Mouse (Mus musculus): ENCODE measurements around the gene Mrto4.

Mrto4 gene

DNA sequence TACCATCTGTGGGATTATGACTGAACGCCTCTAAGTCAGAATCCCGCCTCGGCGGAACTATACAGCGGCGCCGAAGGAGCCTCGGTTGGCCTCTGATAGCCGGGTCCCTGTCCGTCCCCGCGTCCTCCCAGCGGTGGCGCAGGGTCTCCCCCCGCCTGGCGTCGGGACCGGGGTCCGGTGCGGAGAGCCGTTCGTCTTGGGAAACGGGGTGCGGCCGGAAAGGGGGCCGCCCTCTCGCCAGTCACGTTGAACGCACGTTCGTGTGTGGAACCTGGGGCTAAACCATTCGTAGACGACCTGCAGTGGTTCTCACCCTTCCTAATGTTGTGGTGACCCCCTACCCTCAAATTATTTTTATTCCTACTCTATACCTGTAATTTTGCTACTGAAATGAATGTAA, 14.2 kb downstream of the Mrto4 start:
- DNase-seq = no peak

DNA sequence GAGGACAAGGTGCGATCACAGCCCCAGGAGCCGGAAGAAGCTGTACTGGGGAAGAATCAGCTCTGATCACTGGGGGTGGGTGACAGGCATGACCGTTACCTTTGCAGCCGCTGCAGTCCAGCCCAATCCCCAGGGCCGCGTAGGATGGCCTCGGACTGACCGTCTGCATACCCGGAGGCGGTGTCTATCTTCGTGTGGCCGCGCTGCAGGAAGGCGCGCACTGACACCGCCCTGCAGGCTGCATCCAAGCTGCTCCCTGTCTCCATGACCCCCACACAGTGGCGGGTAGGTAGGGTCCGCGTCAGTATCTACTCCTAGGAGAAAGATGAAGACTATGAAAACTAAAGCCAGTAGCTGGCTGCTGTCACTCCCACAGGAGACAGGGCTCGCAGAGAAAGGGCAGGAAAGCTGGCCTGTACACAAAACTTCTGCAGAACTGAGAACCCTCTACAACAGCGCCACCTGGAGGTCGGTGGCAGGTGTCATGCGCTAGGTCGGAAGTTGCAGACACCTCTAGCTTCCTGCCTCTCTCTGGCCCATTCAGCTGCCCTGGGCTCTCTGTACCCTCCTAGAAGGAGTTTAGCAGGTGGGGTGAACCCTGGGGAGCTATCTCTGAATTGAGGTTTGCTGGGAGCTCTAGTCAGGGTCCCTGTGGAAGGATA, 15.4 kb downstream of the Mrto4 start:
- DNase-seq = peak; percentile 73 to 77

- no peak for DNase-seq
Observed at GRCm38 (mm10) chr4:139335507-139335906, 16.9 kb downstream of the Mrto4 start.

- no peak for DNase-seq
Observed at GRCm38 (mm10) chr4:139334631-139335295, 17.6 kb downstream of the Mrto4 start.

DNA sequence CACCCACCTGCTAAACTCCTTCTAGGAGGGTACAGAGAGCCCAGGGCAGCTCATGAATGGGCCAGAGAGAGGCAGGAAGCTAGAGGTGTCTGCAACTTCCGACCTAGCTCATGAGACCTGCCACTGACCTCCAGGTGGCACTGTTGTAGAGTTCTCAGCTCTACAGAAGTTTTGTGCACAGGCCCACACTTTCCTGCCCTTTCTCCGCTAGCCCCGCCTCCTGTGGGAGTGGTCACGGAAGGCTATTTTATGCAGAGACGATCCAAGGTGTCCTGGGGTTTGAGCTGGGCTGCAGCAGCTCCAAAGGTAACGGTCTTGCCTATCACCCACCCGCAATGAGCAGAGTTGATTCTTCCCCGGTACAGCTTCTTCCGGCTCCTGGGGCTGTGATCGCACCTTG, 21.8 kb downstream of the Mrto4 start:
- DNase-seq = peak in 1 of 2 experiments; percentile 26

- DNase-seq = no peak
Observed at GRCm38 (mm10) chr4:139319740-139320139, 32.6 kb downstream of the Mrto4 start.

DNA sequence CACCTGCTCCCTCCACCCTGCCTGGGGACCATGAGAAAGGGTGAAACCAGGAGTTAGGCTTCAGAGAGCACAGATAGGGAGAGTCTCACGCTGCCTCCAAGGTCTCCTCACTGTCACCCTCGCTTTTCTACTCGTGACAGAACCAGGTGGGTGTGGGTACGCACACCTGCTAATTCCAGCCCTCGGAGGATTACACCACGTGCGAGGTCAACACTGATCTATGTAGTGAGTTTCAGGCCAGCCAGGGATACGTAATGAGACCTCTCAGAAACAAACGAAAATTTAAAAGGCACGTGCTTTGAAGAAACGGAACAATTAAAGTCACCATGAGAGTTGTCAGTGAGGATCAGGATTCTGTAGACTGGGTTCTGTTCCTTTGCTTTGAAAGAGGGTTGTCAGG, 33.9 kb downstream of the Mrto4 start:
- DNase-seq = no peak

DNA sequence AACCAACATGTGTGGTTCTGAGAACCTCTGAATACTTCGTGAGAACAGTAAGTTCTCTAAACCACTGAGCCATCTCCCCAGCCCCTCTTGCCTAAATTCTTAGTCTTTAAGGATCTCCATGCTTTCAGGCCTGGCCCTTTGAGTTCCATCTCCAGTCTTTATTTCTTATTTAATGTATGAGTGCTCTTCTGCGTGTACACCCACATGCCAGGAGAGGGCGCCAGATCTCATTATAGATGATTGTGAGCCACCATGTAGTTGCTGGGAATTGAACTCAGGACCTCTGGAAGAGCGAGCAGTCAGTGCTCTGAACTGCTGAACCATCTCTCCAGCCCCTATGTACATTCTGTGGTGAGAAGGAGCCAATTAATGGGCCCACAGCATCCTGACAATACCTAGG, 39.7 kb downstream of the Mrto4 start:
- no peak for DNase-seq

- no peak for DNase-seq
Observed at GRCm38 (mm10) chr4:139311707-139312106, 40.7 kb downstream of the Mrto4 start.

- no peak for DNase-seq
Observed at GRCm38 (mm10) chr4:139310899-139311701, 41.3 kb downstream of the Mrto4 start.

DNA sequence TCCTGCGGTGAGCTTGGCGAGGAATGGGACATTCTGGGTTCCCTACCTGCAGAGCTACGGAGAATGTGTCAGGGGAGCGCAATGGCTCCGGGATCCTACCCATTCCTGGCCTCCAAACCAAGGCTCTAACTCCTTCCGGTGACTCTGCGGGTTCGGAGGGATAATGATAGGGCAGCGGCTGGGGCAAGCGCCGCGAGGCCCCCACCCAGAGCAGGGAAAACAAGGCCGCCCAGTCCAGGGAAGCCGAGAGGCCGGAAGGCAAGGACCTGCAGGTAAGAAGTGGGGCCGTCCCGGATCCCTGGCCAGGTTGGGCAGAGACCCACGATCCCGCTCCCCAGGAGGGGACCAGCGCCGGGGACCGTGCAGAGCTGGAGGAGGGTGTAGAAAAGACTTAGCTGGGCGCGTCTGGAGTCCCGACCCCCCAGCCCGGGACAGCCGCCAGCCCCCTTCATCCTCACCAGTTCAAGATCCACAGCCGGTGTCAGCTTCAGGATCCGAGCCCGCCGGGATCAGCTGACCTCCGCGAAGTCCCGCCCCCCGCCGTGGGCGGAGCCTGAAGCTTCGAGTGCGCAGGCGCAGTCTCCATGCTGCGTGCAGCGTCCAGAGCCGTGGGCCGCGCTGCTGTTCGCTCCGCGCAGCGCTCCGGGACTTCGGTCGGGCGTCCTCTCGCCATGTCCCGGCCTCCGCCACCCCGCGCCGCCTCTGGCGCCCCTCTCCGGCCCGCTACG, 42.0 kb downstream of the Mrto4 start, which contains the start of the genes Pqlc2 and Akr7a5:
Gene Pqlc2, minus strand, starts transcription at position 538 of the 728 bp plus-strand sequence.
Gene Akr7a5, plus strand, starts transcription at position 574 of the 728 bp plus-strand sequence.
- peak; percentile 100 for DNase-seq

DNA sequence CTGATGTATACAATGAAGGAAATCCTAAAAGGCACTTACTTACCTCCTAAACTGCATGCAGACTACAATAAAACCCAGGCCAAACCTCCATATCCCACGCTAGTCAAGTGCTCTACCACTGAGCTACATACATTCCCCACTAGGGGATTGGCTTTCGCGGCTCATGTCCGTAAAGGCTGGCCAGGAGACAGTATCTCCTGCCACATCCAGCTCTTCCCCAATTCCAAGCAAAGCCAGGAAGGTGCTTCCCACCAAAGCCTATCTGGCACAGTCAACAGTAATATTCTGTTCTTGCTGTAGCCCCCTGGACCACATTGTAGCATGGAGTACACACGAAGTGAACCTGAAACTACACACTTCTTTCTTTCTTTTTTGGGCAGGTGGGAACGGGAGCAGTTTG, 42.7 kb downstream of the Mrto4 start:
- no peak for DNase-seq

DNA sequence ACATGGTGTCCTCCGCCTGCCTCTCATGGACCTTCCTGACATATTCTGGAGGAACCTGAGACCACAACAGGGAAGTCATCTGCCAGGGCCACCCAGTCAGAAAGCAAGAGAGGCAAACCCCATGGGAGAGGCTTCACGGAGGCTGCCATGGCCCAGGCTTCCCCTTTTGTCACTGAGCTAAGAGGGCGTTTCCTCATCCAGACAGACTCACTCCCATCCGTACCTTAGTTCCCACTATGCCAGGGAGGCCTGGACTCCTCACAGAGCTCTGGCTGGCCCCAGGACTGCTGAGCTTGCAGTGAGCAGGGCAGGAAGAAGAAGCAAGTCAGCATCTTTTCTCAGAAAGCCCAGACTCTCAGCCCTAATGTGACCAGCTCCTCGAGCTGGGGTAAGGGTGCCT, 44.5 kb downstream of the Mrto4 start:
- DNase-seq = no peak

GRCm38 (mm10) chr4:139305521-139305920, 46.9 kb downstream of the Mrto4 start:
- no peak for DNase-seq

- DNase-seq = no peak
Observed at GRCm38 (mm10) chr4:139302241-139302640, 50.1 kb downstream of the Mrto4 start.

GRCm38 (mm10) chr4:139301780-139302179, 50.6 kb downstream of the Mrto4 start:
- DNase-seq = no peak

- no peak for DNase-seq
Observed at GRCm38 (mm10) chr4:139298671-139299366, 53.6 kb downstream of the Mrto4 start.

GRCm38 (mm10) chr4:139297566-139297965, 54.8 kb downstream of the Mrto4 start:
- peak; percentile 97 to 98 for DNase-seq

All from cerebellum, postnatal 36 days (tissue).